Mouse (Mus musculus) stomach, postnatal 0 days (tissue): ENCODE results near the gene Ampd3. TPM values are rescaled to one million over a fixed set of nuclear protein-coding genes. Genes with fewer than 3 reads are reported as not detected.

Source experiments
- ATAC-seq: fragments of 200-750 bp; cut with Nextera tagmentation; 2 replicates; pipeline ENCODE4 v1.8.0; 2017; ENCODE audit not compliant: low FRiP score, low TSS enrichment
- DNase-seq: peaks from one replicate; pipeline ENCODE4 v3.0.0-alpha.2; 2016; ENCODE audit warnings: low spot score
- H3K27ac ChIP-seq: fragments of 300-500 bp; sonication (generic); replicated peaks from 2 replicates; pipeline ENCODE4 v1.5.1; 2014; ENCODE audit warnings: mild to moderate bottlenecking, control low read depth
- H3K27me3 ChIP-seq: fragments of 300-500 bp; sonication (generic); 2 replicates; pipeline ENCODE4 v1.6.1; 2014; ENCODE audit warnings: low read length; ENCODE audit not compliant: control insufficient read depth, insufficient read depth
- H3K36me3 ChIP-seq: fragments of 300-500 bp; sonication (generic); 2 replicates; pipeline ENCODE4 v1.6.1; 2014; ENCODE audit warnings: low read length, mixed read lengths; ENCODE audit not compliant: control insufficient read depth, insufficient read depth
- H3K4me1 ChIP-seq: fragments of 300-500 bp; sonication (generic); replicated peaks from 2 replicates; pipeline ENCODE4 v1.6.1; 2014; ENCODE audit warnings: antibody characterized with exemption; ENCODE audit not compliant: control insufficient read depth, insufficient read depth
- H3K4me2 ChIP-seq: fragments of 300-500 bp; sonication (generic); replicated peaks from 2 replicates; pipeline ENCODE4 v1.6.1; 2014; ENCODE audit warnings: low read depth, mild to moderate bottlenecking, control low read depth, moderate library complexity
- H3K4me3 ChIP-seq: fragments of 300-500 bp; sonication (generic); 2 replicates; pipeline ENCODE4 v1.5.1; 2014; ENCODE audit warnings: low read depth, low read length, control low read depth
- H3K9ac ChIP-seq: fragments of 300-500 bp; sonication (generic); 2 replicates; pipeline ENCODE4 v1.6.1; 2014; ENCODE audit warnings: mild to moderate bottlenecking, low read length, control low read depth, mixed read lengths
- H3K9me3 ChIP-seq: fragments of 300-500 bp; sonication (generic); 2 replicates; pipeline ENCODE4 v1.6.1; 2016; ENCODE audit warnings: low read length; ENCODE audit not compliant: control insufficient read depth
- CTCF ChIP-seq: IDR thresholded peaks from 2 replicates; pipeline ENCODE4 v1.5.1; 2016; ENCODE audit warnings: antibody characterized with exemption, low read depth, mild to moderate bottlenecking, moderate library complexity
- EP300 ChIP-seq: optimal IDR thresholded peaks from 2 replicates; pipeline ENCODE3; 2016; ENCODE audit warnings: antibody characterized with exemption
- WGBS: fragments of 180-500 bp; shearing (Covaris S2); extraction: QIAGEN DNeasy Blood & Tissue Kit; methylation state at CpG from one replicate; pipeline ENCODE4 v1.1.7; 2014; 5-methylcytosine and 5-hydroxymethylcytosine counted together
- polyA plus RNA-seq: library from polyadenylated mRNA; unstranded; fragments of >200 nt; fragmentation: Nextera tagmentation; extraction: Ambion mirVana; gene quantifications from 2 replicates; pipeline ENCODE4 v1.2.1, GENCODE M21; 2015

Ampd3 gene
- polyA plus RNA-seq, 1 experiment from 2014 or later: 4.7 TPM

DNA sequence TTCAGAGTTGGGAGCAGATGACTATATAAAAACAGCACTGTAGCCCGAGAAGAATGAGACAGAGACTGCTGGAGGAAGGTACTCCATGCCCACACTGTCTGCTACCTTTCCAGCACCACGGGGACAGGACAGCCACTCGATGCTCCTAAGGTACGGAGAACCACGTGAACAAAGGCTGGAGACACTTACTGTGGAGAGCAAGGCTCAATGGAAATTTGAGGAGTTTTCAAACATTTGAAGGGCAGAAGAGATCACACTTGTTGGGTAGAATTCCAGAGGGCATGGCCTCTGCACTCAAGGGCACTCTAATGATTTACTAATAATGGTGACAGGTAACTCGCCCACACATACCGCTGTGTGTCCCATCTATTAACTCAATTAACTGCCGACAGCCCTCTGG is 55.1 kb downstream of the Ampd3 start:
- H3K9me3 ChIP-seq: no peaks in the 10 kb centered on the region
- H3K27me3 ChIP-seq: no peaks in the 10 kb centered on the region
- DNase-seq (no peak), ATAC-seq (no peak)
- no peak overlapping the region for H3K9ac ChIP-seq
- 78% methylated on average over 8 of the region's 8 CpGs for whole genome bisulfite sequencing
- H3K4me3 ChIP-seq: no peak overlapping the region
- no peak overlapping the region for H3K27ac ChIP-seq
- no peak for TF ChIP-seq CTCF
- no peak for TF ChIP-seq EP300
- H3K4me2 ChIP-seq: no peak overlapping the region
- no peaks in the 10 kb centered on the region for H3K4me1 ChIP-seq
- H3K36me3 ChIP-seq: peaks cover 3% of the 10 kb centered on the region

DNA sequence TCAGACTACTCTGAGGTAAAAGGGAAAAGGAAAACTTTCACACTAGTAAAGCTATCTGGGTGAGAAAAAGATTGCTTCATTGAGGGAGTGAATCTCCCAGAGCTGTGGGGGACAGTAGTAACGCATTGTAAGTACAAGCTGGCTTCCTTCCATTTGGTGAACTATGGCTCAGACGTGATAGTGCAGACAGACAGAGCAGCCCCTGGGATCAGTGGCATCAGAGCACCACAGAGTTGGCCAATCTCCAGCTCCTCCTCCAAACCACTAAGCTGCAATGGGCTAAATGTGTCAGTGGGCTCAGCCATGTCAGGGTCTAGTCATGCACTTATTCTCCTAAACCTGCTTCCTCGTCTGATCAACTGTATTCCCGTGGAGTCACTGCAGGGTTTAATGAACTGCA is 55.6 kb downstream of the Ampd3 start:
- no peaks in the 10 kb centered on the region for H3K4me1 ChIP-seq
- WGBS: 70% methylated on average over 4 of the region's 4 CpGs
- H3K4me2 ChIP-seq: no peak overlapping the region
- TF ChIP-seq CTCF (no peak), EP300 (no peak)
- peaks cover 7% of the 10 kb centered on the region for H3K36me3 ChIP-seq
- no peak overlapping the region for H3K4me3 ChIP-seq
- H3K9me3 ChIP-seq: no peaks in the 10 kb centered on the region
- no peak overlapping the region for H3K9ac ChIP-seq
- DNase-seq (no peak), ATAC-seq (no peak)
- no peak overlapping the region for H3K27ac ChIP-seq
- no peaks in the 10 kb centered on the region for H3K27me3 ChIP-seq

- TF ChIP-seq CTCF: no peak
- no peak for TF ChIP-seq EP300
- Histone ChIP-seq H3K4me1 (no peaks in the 10 kb centered on the region), H3K4me3 (no peak overlapping the region), H3K27ac (no peak overlapping the region), H3K36me3 (peaks cover 9% of the 10 kb centered on the region), H3K4me2 (no peak overlapping the region), H3K27me3 (no peaks in the 10 kb centered on the region), H3K9ac (no peak overlapping the region), H3K9me3 (no peaks in the 10 kb centered on the region)
- DNase-seq (no peak), ATAC-seq (no peak)
- 85% methylated on average over 8 of the region's 8 CpGs for WGBS
These were observed 56.3 kb downstream of the Ampd3 start for GRCm38 (mm10) chr7:110823995-110824953.

GRCm38 (mm10) chr7:110833024-110833423 is 65.0 kb downstream of the Ampd3 start:
- no peak overlapping the region for H3K4me2 ChIP-seq
- 76% methylated on average over 1 of the region's 1 CpGs for WGBS
- H3K4me1 ChIP-seq: no peaks in the 10 kb centered on the region
- no peak overlapping the region for H3K27ac ChIP-seq
- ATAC-seq (no peak), DNase-seq (no peak)
- no peak overlapping the region for H3K9ac ChIP-seq
- no peaks in the 10 kb centered on the region for H3K9me3 ChIP-seq
- H3K27me3 ChIP-seq: no peaks in the 10 kb centered on the region
- TF ChIP-seq EP300: no peak
- TF ChIP-seq CTCF: no peak
- no peak overlapping the region for H3K4me3 ChIP-seq
- H3K36me3 ChIP-seq: 0 out of 2 replicates have a peak, but pooled peaks cover 6% of the 10 kb centered on the region

- TF ChIP-seq CTCF: no peak
- TF ChIP-seq EP300: no peak
- no peaks in the 10 kb centered on the region for H3K9me3 ChIP-seq
- H3K27ac ChIP-seq: no peak overlapping the region
- no peaks in the 10 kb centered on the region for H3K4me1 ChIP-seq
- ATAC-seq: no peak
- WGBS: 95% methylated on average over 1 of the region's 1 CpGs
- no peak overlapping the region for H3K4me2 ChIP-seq
- H3K4me3 ChIP-seq: no peak overlapping the region
- DNase-seq: no peak
- H3K27me3 ChIP-seq: no peaks in the 10 kb centered on the region
- no peaks in the 10 kb centered on the region for H3K36me3 ChIP-seq
- H3K9ac ChIP-seq: no peak overlapping the region
These were observed 66.0 kb downstream of the Ampd3 start for GRCm38 (mm10) chr7:110834018-110834417.

GRCm38 (mm10) chr7:110834522-110834921 is 66.5 kb downstream of the Ampd3 start:
- H3K36me3 ChIP-seq: no peaks in the 10 kb centered on the region
- no peaks in the 10 kb centered on the region for H3K27me3 ChIP-seq
- peak; percentile 63 for ATAC-seq
- WGBS: 53% methylated on average over 3 of the region's 3 CpGs
- H3K9ac ChIP-seq: no peak overlapping the region
- DNase-seq: peak; percentile 44
- H3K27ac ChIP-seq: no peak overlapping the region
- TF ChIP-seq EP300 (no peak), CTCF (no peak)
- no peak overlapping the region for H3K4me3 ChIP-seq
- no peaks in the 10 kb centered on the region for H3K9me3 ChIP-seq
- H3K4me2 ChIP-seq: no peak overlapping the region
- no peaks in the 10 kb centered on the region for H3K4me1 ChIP-seq
